Mouse (Mus musculus) Patski (cell line): ENCODE data around the gene Acaca. TPM values are rescaled to one million over a fixed set of nuclear protein-coding genes. Genes with fewer than 3 reads are reported as not detected.
A peak's percentile ranks its signal among the peaks of the same experiment; 100 is the strongest.

Experiments used
- ATAC-seq: fragments of 100-300 bp; one replicate; pipeline ENCODE4 v1.8.0; 2021
- CTCF ChIA-PET: fragments of 350-600 bp; sonication (Branson Sonifier 250); formaldehyde crosslinking; loops from one replicate; lab custom pipeline; 2022; ENCODE audit warnings: inconsistent platforms; lab: Charles Lee
- POLR2A ChIA-PET: fragments of 350-600 bp; sonication (Branson Sonifier 250); formaldehyde crosslinking; loops from one replicate; lab custom pipeline; 2022; ENCODE audit warnings: antibody characterized with exemption, inconsistent platforms; lab: Charles Lee
- DNase-seq: peaks from one replicate; pipeline ENCODE4 v3.0.0-alpha.2; 2011; ENCODE audit warnings: low read depth, low spot score
- H3K27me3 ChIP-seq: fragments of 371-371 bp; one replicate; pipeline ENCODE4 v1.5.1; 2021
- CTCF ChIP-seq: fragments of 100-300 bp; IDR thresholded peaks from one replicate; pipeline ENCODE4 v1.5.1; 2021
- in situ Hi-C: fragments of 300-500 bp; cut with MboI; formaldehyde crosslinking; loops from 3 replicates; pipeline ENCODE4 v1.11.1; 2018; ENCODE audit warnings: low pct_unique_long_range_greater_than_20kb, mixed read lengths
- polyA plus RNA-seq: library from polyadenylated mRNA; unstranded; gene quantifications from one replicate; pipeline ENCODE4 v1.2.3, GENCODE M21; 2021

Acaca gene
- polyA plus RNA-seq, 1 experiment from 2014 or later, result 29.4 TPM

GRCm38 (mm10) chr11:84178571-84178970 is 49.1 kb downstream of the Acaca start:
- CTCF ChIA-PET, result interaction anchor here (1.2 to 3.0 kb wide), 3 partner anchors 10 to 59 kb away, joined by 3 to 9 read pairs (median 4); no protein-coding TSS in a partner anchor
- no peak for DNase-seq
- no peak for ATAC-seq
- H3K27me3 ChIP-seq, result no peaks in the 10 kb centered on the region
- POLR2A ChIA-PET, result no interaction called here
- in situ Hi-C loops, result no loop called here
- TF ChIP-seq CTCF, result no peak

GRCm38 (mm10) chr11:84179226-84179953 is 49.9 kb downstream of the Acaca start:
- TF ChIP-seq CTCF, result peak; percentile 77
- peak; percentile 58 for DNase-seq
- H3K27me3 ChIP-seq, result no peaks in the 10 kb centered on the region
- ChIA-PET POLR2A (no interaction called here), CTCF (interaction anchor here (1.2 to 3.0 kb wide), 3 partner anchors 11 to 58 kb away, joined by 3 to 9 read pairs (median 4); no protein-coding TSS in a partner anchor)
- peak; percentile 91 for ATAC-seq
- in situ Hi-C loops, result no loop called here

GRCm38 (mm10) chr11:84179954-84180598 is 50.6 kb downstream of the Acaca start:
- in situ Hi-C loops, result no loop called here
- peak; percentile 82 for TF ChIP-seq CTCF
- ATAC-seq (peak; percentile 59), DNase-seq (no peak)
- CTCF ChIA-PET, result interaction anchor here (0.7 to 3.0 kb wide), 3 partner anchors 11 to 18 kb away, joined by 3 to 9 read pairs (median 3); no protein-coding TSS in a partner anchor
- no peaks in the 10 kb centered on the region for H3K27me3 ChIP-seq
- POLR2A ChIA-PET, result no interaction called here

GRCm38 (mm10) chr11:84181286-84181685 is 51.8 kb downstream of the Acaca start:
- ChIA-PET POLR2A (no interaction called here), CTCF (interaction anchor here (1.3 kb wide), 1 partner anchor 27 kb away, joined by 4 read pairs; no protein-coding TSS in a partner anchor)
- H3K27me3 ChIP-seq, result no peaks in the 10 kb centered on the region
- DNase-seq (no peak), ATAC-seq (no peak)
- TF ChIP-seq CTCF, result no peak
- in situ Hi-C loops, result no loop called here

GRCm38 (mm10) chr11:84188530-84188929 is 59.1 kb downstream of the Acaca start:
- in situ Hi-C loops, result no loop called here
- POLR2A ChIA-PET, result interaction anchor here (0.7 kb wide), 1 partner anchor 38 kb away, joined by 3 read pairs; no protein-coding TSS in a partner anchor
- H3K27me3 ChIP-seq, result no peaks in the 10 kb centered on the region
- CTCF ChIA-PET, result interaction anchor here (1.3 kb wide), 1 partner anchor 610 kb away, joined by 3 read pairs; no protein-coding TSS in a partner anchor
- no peak for TF ChIP-seq CTCF
- DNase-seq (no peak), ATAC-seq (no peak)

GRCm38 (mm10) chr11:84190581-84191233 is 61.2 kb downstream of the Acaca start:
- POLR2A ChIA-PET, result interaction anchor here (0.9 kb wide), 1 partner anchor 9 kb away, joined by 4 read pairs; no protein-coding TSS in a partner anchor
- CTCF ChIA-PET, result interaction anchor here (0.9 kb wide), 2 partner anchors 10 to 12 kb away, joined by 3 read pairs; no protein-coding TSS in a partner anchor
- DNase-seq, result no peak

GRCm38 (mm10) chr11:84193249-84193648 is 63.8 kb downstream of the Acaca start:
- DNase-seq, result no peak
- ChIA-PET CTCF (no interaction called here), POLR2A (no interaction called here)

More at GRCm38 (mm10) chr11:84190581-84191233, 61.2 kb downstream of the Acaca start:
- no peaks in the 10 kb centered on the region for H3K27me3 ChIP-seq
- no peak for TF ChIP-seq CTCF
- in situ Hi-C loops, result no loop called here
- ATAC-seq, result no peak

GRCm38 (mm10) chr11:84194751-84195150 is 65.3 kb downstream of the Acaca start:
- ATAC-seq, result no peak
- no peak for TF ChIP-seq CTCF
- H3K27me3 ChIP-seq, result no peaks in the 10 kb centered on the region
- no peak for DNase-seq
- POLR2A ChIA-PET, result no interaction called here
- CTCF ChIA-PET, result no interaction called here
- in situ Hi-C loops, result no loop called here

More at GRCm38 (mm10) chr11:84193249-84193648, 63.8 kb downstream of the Acaca start:
- no peak for TF ChIP-seq CTCF
- no peaks in the 10 kb centered on the region for H3K27me3 ChIP-seq
- ATAC-seq, result no peak
- in situ Hi-C loops, result no loop called here

GRCm38 (mm10) chr11:84197607-84198402 is 68.3 kb downstream of the Acaca start:
- DNase-seq (no peak), ATAC-seq (no peak)
- CTCF ChIA-PET, result interaction anchor here (0.9 to 1.9 kb wide), 3 partner anchors 15 to 24 kb away, joined by 3 to 4 read pairs (median 3); no protein-coding TSS in a partner anchor
- in situ Hi-C loops, result no loop called here
- H3K27me3 ChIP-seq, result no peaks in the 10 kb centered on the region
- POLR2A ChIA-PET, result no interaction called here
- TF ChIP-seq CTCF, result no peak
